ENCODE assay signal across 15 mouse cellular contexts in the genomic region with DNA sequence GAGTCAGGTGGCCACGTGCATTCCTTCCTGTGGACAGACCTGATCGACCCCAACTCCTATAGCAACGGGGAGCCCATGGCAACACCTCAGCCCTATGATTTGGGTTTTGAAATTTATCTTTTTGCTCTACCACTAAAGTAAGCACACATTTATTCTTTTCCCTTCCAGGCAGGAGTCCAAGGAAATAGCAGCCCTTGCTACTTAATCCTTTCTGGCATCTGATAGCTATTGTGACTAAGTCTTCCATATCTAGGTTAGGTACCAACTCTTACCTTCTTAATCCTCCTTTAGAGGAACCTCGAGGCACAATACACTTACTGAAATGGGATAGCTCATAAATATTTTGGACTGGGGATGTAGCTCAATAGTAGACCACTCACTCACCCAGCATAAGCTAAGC.
"Had no signal": no experiment of that assay in that cellular context is flagged by ENCODE, and none has a peak within 500 bp of the region (broad histone marks: within the 10 kb centered on the region; RNA-seq: fewer than 3 reads in every experiment).

No protein-coding gene starts in this region.

- H3K4me3 ChIP-seq: liver, embryonic 13.5 days had no signal

- H3K9ac ChIP-seq: liver, embryonic 13.5 days had no signal

- H3K27me3 ChIP-seq: liver, embryonic 13.5 days had no signal

- H3K4me1 ChIP-seq: liver, embryonic 13.5 days had no signal

- H3K27ac ChIP-seq: liver, embryonic 13.5 days had no signal

- DNase-seq: kidney, adult 9 months; kidney, postnatal 14 days; kidney, postnatal 4 days; left cerebral cortex, postnatal 4 days; liver, embryonic 13.5 days; lung, adult 2 months; lung, postnatal 14 days; lung, postnatal 4 days; midbrain, embryonic 14.5 days; right cerebral cortex, adult 18-20 months; right cerebral cortex, postnatal 14 days; right cerebral cortex, postnatal 4 days; thymus, adult 18-20 months; thymus, postnatal 36 days had no signal

- H3K4me2 ChIP-seq: liver, embryonic 13.5 days; midbrain, embryonic 11.5 days had no signal

- H3K9me3 ChIP-seq: liver, embryonic 13.5 days had no signal
